Mouse (Mus musculus) heart, postnatal 14 days (tissue): Measurements from ENCODE around the gene Gprin1. TPM values are rescaled to one million over a fixed set of nuclear protein-coding genes. Genes with fewer than 3 reads are reported as not detected.

Experiments used
- DNase-seq, 2 experiments: peaks; one replicate each; pipeline ENCODE4 v3.0.0; 2021 to 2022
- intact Hi-C: fragments of 180-260 bp; cut with DNase I; formaldehyde crosslinking; loops from one replicate; pipeline ENCODE4 v1.15.1; 2025
- total RNA-seq, 2 experiments: library from RNA; stranded (reverse); gene quantifications; 2 replicates each; pipeline ENCODE4 v1.2.3; 2021

The Gprin1 gene
- total RNA-seq, 2 experiments from 2014 or later, result not detected

DNA sequence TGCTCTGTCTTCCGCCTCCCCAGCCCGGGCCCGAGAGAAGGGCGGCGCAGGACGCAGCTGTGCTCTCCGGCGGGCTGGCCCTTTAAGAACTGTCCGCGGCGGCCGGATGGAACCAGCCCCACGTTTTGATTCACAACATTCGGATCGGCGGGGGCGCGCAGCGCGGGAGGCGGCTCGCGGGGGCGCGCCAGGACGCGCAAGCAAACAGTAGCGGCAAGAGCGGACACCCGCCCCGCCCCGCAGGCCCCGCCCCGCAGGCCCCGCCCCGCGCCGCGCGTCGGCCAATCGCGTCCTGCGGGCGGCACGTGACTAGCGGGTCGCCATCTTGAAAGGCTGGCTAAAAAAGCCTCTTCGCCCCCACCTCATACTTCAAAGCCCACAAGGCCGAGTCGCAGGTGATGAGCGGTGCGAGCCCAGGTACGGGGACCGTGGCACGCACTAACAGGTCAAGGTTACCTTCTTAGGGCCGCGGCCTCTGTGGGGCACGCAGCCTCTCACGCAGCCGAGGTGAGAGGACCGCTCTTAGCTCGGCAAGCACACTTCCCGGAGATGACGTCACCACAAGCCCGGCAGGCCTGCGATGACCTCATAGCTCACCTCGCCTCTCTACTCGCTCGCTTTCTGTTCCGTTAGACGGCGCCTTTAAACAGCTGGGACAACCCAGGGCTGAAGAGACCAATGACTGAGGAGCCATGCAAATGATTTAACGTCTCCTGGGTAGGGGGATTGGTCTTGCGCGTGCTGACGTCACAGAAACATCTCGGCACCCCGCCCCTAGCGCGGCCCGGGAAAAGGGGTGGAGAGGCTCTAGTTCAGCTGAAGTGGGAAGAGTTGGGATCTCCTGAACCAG lies 61.9 kb downstream of the Gprin1 start:
- DNase-seq, result peak; percentile 97 to 99
- intact Hi-C loops, result loop anchor here (5.0 kb wide), 2 partner anchors 65 to 220 kb away; partner anchors contain the start of genes Faf2 and Thoc3

DNA sequence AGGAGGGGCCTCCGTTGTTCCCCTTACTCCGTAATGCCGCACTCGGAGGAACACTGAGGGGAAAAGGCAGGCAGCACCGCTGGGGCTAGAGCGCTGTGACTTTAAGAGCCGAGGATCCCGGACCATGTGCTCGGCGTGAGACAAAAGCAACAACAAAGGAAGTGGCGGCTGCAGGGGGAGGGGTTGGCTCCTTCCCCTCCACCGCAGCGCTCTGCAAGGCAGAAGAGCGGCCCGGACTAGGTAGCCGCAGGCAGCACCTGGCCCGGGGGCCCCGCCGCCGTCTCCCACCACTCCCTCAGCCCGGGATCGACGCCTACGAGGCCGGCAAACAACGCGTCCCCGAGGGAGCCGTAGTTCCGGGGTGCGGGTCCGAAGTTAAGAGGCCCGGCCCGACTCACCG lies 62.6 kb downstream of the Gprin1 start:
- intact Hi-C loops, result loop anchor here (5.0 kb wide), 2 partner anchors 65 to 220 kb away; partner anchors contain the start of genes Faf2 and Thoc3
- peak; percentile 79 to 80 for DNase-seq

Other genes starting within 250 kb of the Gprin1 start
- 1 to 10 TPM; 1.8 to 2.8 TPM for gene Simc1, start 246.1 kb downstream of the Gprin1 start, total RNA-seq
- gene 4833439L19Rik, start 184.4 kb downstream of the Gprin1 start, total RNA-seq, result 100 to 1,000 TPM in 1 of 2 experiments, 10 to 100 TPM in 1; 98.6 to 102 TPM
- gene Arl10, start 174.9 kb downstream of the Gprin1 start, total RNA-seq, result 1 to 10 TPM; 8.1 to 8.4 TPM
- 10 to 100 TPM; 14.7 to 15.1 TPM for gene Nop16, start 159.8 kb downstream of the Gprin1 start, total RNA-seq
- gene Higd2a, start 159.7 kb downstream of the Gprin1 start, total RNA-seq, result 100 to 1,000 TPM; 216 to 231 TPM
- 10 to 100 TPM; 91.8 to 93.1 TPM for gene Cltb, start 138.5 kb downstream of the Gprin1 start, total RNA-seq
- gene Faf2, start 128.1 kb downstream of the Gprin1 start, total RNA-seq, result 10 to 100 TPM; 29.7 to 31.4 TPM
- 10 to 100 TPM; 55.6 to 57.8 TPM for gene Rnf44, start 56.0 kb downstream of the Gprin1 start, total RNA-seq
- not detected for gene Cdhr2, start 48.4 kb downstream of the Gprin1 start, total RNA-seq
- not detected for gene Sncb, start 16.7 kb upstream of the Gprin1 start, total RNA-seq
- gene Eif4e1b, start 34.1 kb upstream of the Gprin1 start, total RNA-seq, result not detected
- gene Tspan17, start 39.5 kb upstream of the Gprin1 start, total RNA-seq, result 10 to 100 TPM in 1 of 2 experiments, 1 to 10 TPM in 1; 9.0 to 12.1 TPM
- under 1 TPM; 0.60 to 0.63 TPM for gene Unc5a, start 199.5 kb upstream of the Gprin1 start, total RNA-seq